Mouse (Mus musculus): ENCODE results near the gene Car11.

- TF ChIP-seq POLR2A (IDR thresholded peaks at IDR 0.05; ENCODE audit: insufficient read length, low read depth) (no peak), MYOD1 (IDR thresholded peaks at IDR 0.05; ENCODE audit: control insufficient read depth in 1 of 3, insufficient read length in 2 of 3, low read depth in 2 of 3) (no peak), TCF12 (IDR thresholded peaks at IDR 0.05; ENCODE audit: insufficient read depth, poor library complexity, severe bottlenecking) (no peak), MAX (IDR thresholded peaks at IDR 0.05; ENCODE audit: low read depth) (no peak), CEBPB (IDR thresholded peaks at IDR 0.05; ENCODE audit: insufficient read depth, poor library complexity, severe bottlenecking) (no peak), SRF (IDR thresholded peaks at IDR 0.05; ENCODE audit: control insufficient read depth, insufficient read length, low read depth) (no peak), E2F4 (IDR thresholded peaks at IDR 0.05; ENCODE audit: insufficient read depth) (no peak), TCF3 (IDR thresholded peaks at IDR 0.05; ENCODE audit: insufficient read length, low read depth) (no peak)
These were observed 3.3 kb downstream of the Car11 start for GRCm38 (mm10) chr7:45702809-45703520.
